Mouse (Mus musculus): ENCODE measurements around the gene Wnt5b.

DNA sequence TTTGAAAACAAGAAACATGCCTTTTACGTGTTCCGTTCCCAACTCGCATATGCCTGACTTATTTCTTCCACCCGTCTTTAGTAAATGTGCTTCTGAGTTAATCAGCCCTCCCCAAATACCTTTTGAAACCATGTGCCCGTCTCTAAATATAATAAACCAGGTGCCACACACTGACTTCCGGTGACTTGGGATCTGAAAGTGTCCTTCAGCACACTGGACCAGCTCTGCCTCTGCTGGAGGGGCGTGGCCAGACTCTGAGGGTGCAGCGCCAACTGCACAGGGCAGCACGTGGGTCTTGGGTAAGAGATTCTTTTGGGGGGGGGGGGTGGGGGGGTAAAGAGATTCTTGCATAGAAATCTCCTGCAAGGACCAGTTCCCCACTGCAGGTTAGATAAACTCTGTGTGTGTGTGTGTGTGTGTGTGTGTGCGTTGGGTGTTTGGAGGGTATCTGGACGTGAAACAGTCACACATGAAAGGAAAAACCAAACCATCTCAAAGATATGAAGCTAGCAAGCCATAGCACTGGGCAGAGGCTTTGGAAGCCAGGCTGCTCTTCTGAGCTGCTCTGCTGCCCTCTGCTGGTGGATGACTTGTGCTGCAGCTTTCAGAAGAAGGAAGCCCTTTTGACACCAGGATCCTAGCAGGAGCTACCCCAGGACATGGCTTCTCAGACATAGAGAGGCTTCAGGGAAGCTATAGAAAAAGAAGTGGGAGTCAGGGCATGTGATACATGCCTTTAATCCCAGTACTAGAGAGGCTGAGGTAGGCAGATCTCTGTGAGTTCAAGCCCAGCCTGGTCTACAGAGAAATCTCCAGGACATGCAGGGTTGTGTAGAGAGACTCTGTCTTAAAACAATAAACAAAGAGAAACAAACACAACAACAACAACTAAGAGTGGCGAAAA is 100.2 kb downstream of the Wnt5b start:
- TF ChIP-seq CTCF (IDR thresholded peaks at IDR 0.05; ENCODE audit: low read depth, low read length) = peak; percentile 85
- TF ChIP-seq POLR2A (IDR thresholded peaks at IDR 0.05; ENCODE audit: borderline replicate concordance, low read depth, low read length) = no peak
